Mouse (Mus musculus): ENCODE results near the gene Vmn1r69.

Gene Vmn1r69

DNA sequence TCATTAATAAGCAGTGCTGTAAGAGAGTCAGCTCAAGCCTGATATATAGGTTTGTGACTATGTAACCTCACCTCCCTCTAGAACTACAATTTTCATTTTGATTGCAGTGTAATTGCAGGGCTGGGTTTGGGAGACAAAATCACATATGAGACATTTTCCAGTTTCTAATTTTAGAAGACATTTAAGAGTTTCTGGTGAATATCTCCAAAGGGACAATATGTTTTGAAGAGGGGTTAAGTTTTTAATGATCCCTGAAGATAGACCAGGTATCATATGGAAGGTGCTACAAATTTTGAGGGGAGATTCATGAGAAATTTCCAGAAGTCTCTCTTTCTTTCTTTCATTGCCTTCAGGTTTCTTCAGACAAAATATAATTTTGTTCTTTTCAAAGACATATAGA is at the start of gene Vmn1r69:
Vmn1r69 (minus strand) TSS at position 101 of the 400 bp plus-strand sequence.
- no peak for DNase-seq

DNA sequence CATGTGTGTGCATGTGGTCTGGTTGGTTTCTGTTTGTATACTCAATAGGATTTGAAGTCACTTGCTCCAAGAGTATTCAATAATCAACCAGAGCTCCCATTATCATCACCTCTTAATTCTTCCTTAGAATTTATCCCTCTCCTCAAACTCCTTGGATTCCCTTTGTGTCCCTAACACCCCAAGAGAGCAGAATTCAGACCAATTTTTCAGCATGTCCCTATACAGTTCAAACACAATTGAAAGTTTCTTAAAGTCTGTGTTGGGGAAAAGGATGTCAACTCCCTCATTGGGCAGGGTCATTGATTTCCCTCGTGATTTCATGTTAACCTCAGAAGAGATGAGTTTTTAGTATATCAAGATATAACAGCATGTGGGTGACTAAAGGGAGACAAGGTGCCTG is 17.8 kb upstream of the Vmn1r69 start, which contains the start of gene Vmn1r70:
Vmn1r70 (plus strand) TSS at position 301 of the 400 bp plus-strand sequence.
- no peak for DNase-seq

DNA sequence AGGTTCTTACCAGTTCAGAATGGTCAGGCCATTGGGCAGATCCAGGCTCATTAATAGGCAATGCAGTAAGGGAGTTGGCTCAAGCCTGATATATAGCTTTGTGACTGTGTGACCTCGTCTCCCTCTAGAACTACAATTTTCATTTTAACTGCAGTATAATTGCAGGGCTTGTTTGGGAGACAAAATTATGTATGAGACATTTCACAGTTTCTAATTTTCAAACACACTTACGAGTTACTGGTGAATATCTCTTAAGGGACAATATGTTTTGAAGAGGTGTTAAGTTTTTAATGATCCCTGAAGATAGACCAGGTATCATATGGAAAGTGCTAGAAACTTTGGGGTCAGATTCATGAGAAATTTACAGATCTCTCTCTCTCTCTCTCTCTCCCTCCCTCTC is 55.1 kb downstream of the Vmn1r69 start, which contains the start of gene Vmn1r68:
Vmn1r68 (minus strand) TSS at position 101 of the 400 bp plus-strand sequence.
- DNase-seq, result no peak

Measured in kidney, postnatal 36 days (tissue).